Mouse (Mus musculus) gonadal fat pad, adult 2 months (tissue): ENCODE data around the gene Gm21985. TPM values are rescaled to one million over a fixed set of nuclear protein-coding genes. Genes with fewer than 3 reads are reported as not detected.
"Not testable (repeated sequence)": the region's sequence is repeated elsewhere in the genome, so short reads cannot be mapped to it uniquely, and the experiment has no call there.

Experiments used
- DNase-seq: peaks from one replicate; pipeline ENCODE4 v3.0.0-alpha.2; 2012; ENCODE audit warnings: low read depth
- polyA plus RNA-seq: library from polyadenylated mRNA; depleted of rRNA; stranded (reverse); fragments of >200 nt; gene quantifications from 2 replicates; pipeline ENCODE4 v1.2.3, GENCODE M21; 2012

Gm21985 gene
- polyA plus RNA-seq, 1 experiment = not detected

- no peak for DNase-seq
Measured at GRCm38 (mm10) chr2:112265448-112266241, 469 bp upstream of the Gm21985 start, which contains the start of gene Slc12a6. Gene Slc12a6 (plus strand): TSS chr2:112265825.

GRCm38 (mm10) chr2:112266780-112267179 lies 666 bp downstream of the Gm21985 start:
- no peak for DNase-seq

GRCm38 (mm10) chr2:112267547-112268269 lies 1.6 kb downstream of the Gm21985 start:
- DNase-seq = no peak

- no peak for DNase-seq
Measured at GRCm38 (mm10) chr2:112270011-112270410, 3.9 kb downstream of the Gm21985 start.

GRCm38 (mm10) chr2:112272909-112273308 lies 6.8 kb downstream of the Gm21985 start:
- no peak for DNase-seq

- no peak for DNase-seq
Measured at GRCm38 (mm10) chr2:112273474-112273873, 7.4 kb downstream of the Gm21985 start.

- no peak for DNase-seq
Measured at GRCm38 (mm10) chr2:112276870-112277269, 10.8 kb downstream of the Gm21985 start.

- no peak for DNase-seq
Measured at GRCm38 (mm10) chr2:112282846-112283245, 16.7 kb downstream of the Gm21985 start.

- no peak for DNase-seq
Measured at GRCm38 (mm10) chr2:112284363-112285030, 18.4 kb downstream of the Gm21985 start.

- no peak for DNase-seq
Measured at GRCm38 (mm10) chr2:112285031-112285390, 18.9 kb downstream of the Gm21985 start.

GRCm38 (mm10) chr2:112286062-112286461 lies 19.9 kb downstream of the Gm21985 start:
- DNase-seq = not testable (repeated sequence)

GRCm38 (mm10) chr2:112287059-112287458 lies 20.9 kb downstream of the Gm21985 start:
- no peak for DNase-seq

- DNase-seq = no peak
Measured at GRCm38 (mm10) chr2:112289507-112289906, 23.4 kb downstream of the Gm21985 start.

- DNase-seq = no peak
Measured at GRCm38 (mm10) chr2:112292823-112293222, 26.7 kb downstream of the Gm21985 start.

- no peak for DNase-seq
Measured at GRCm38 (mm10) chr2:112296211-112296610, 30.1 kb downstream of the Gm21985 start.

GRCm38 (mm10) chr2:112298221-112298620 lies 32.1 kb downstream of the Gm21985 start:
- DNase-seq = no peak

GRCm38 (mm10) chr2:112308671-112309070 lies 42.6 kb downstream of the Gm21985 start:
- no peak for DNase-seq

- no peak for DNase-seq
Measured at GRCm38 (mm10) chr2:112309161-112309600, 43.1 kb downstream of the Gm21985 start.

GRCm38 (mm10) chr2:112315638-112316037 lies 49.5 kb downstream of the Gm21985 start:
- DNase-seq = no peak

- no peak for DNase-seq
Measured at GRCm38 (mm10) chr2:112318227-112318626, 52.1 kb downstream of the Gm21985 start.

- DNase-seq = no peak
Measured at GRCm38 (mm10) chr2:112318905-112319304, 52.8 kb downstream of the Gm21985 start.

GRCm38 (mm10) chr2:112328069-112328777 lies 62.1 kb downstream of the Gm21985 start:
- DNase-seq = no peak
